Mouse (Mus musculus) frontal cortex, postnatal 14 days (tissue): ENCODE results near the gene Ctr9.
A peak's percentile ranks its signal among the peaks of the same experiment; 100 is the strongest.

Source experiments
- DNase-seq, 2 experiments: peaks; one replicate each; pipeline ENCODE4 v3.0.0; 2022; ENCODE audit warnings: low spot score in 2 of 2

Gene Ctr9

DNA sequence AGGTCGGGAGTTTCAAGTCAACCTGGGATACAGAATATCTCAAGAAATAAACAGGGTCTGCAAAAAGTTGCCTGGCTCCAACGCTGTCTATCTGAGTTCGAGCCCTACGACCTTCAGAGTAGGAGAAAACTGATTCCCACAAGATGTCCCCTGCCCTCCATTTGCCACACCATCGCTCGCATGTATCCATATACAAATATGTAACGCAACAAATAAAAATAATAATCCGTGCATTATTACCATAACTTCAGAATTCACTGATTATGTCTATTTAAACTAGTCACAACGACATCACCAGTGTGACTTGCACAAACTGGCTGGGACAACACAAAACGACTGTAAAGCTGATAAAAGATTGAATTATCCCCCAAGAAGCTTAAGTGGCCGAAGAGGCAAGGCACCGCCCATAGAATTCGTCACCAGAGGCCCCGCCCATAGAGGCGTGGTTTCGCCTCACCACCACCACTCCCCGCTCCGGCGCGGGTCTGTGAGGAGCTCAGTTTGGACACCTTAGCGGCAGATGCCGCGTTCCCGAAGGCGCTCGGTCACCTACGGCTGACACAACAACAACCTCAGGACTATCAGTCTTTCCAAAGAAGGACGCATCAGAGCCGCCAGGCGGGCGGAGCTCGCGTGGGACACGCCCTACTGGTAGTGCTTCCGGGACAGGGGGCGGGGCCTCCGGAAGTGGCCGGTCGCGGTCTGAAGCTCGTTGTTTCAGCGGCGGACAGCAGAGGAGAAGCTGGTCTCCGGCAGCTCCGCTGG, at the start of gene Ctr9:
Ctr9 (plus strand) TSS at position 671 of the 765 bp plus-strand sequence.
- DNase-seq, result peak; percentile 91 to 94

DNA sequence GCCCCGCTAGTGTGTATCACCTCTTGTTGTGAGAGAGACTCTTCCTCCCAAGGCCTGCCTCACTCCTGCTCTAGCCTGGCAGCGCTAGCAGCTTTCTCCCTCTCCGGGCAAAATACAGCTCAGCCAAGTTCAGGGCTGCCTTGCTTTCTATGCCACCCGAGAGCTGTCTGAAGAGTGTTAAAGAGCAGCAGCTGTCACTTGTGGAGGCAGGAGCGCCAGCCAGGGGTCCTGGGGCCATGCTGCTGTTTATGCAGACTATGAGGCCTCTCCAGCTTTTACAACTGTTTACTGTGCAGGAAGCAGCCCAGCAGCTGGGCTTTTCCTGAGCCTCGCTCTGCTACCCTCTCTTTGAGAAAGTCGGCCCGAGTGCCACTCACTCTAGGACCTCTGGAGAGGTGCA, 47.7 kb upstream of the Ctr9 start:
- no peak for DNase-seq

DNA sequence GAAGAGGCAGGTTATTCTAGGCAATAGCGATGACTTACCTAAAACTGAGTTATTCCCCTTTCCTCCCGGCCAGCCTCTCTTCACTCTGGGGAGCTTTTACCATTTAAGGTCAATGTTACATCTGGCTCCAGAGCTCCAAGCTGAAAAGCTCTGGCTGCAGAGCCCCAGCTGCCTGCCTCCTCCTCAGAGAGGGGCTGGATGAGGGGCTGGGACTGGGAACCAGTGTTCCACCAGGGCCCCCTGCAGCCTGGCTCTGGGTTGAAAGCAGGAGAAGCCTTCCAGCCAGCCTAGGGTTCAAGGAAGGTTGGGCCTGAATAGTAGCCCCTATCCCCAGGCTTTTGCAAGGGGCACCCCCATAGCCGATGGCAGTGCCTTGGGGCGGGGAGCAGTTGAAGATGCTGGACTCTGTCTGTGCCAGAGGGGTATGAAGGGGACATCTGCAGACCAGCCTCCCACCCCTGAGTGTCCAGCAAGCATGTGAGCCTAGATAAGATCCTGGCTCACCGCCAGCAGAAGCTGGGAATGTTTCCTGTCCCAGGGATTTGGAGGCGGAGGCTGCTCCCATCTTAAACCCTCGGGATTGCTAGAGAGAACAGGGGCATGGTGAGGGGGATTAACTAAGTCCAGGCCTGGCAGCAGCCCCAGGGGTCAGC, 46.6 kb upstream of the Ctr9 start, which contains the start of gene Mrvi1:
Mrvi1 (minus strand) TSS at position 409 of the 653 bp plus-strand sequence.
- DNase-seq, result no peak

DNA sequence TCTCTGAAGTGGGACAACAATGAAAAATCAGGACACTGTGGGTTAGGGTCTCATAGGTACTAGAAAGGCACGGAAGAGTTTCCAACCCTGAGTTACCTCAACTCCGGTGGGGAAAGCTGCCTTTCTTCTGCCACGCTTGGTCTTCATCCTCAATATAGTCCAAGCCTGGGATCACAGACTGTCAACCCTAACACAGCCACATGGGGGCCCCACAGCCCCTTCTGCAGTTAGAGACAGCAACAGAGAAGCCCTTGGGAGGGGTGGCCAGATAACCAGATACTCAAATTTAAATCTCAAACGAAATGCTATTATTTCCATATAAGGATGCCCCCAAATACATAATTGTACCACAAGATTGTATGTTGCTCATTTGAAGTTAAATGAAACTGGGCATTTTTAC, 46.0 kb upstream of the Ctr9 start:
- DNase-seq, result peak in 1 of 2 experiments; percentile 31

DNA sequence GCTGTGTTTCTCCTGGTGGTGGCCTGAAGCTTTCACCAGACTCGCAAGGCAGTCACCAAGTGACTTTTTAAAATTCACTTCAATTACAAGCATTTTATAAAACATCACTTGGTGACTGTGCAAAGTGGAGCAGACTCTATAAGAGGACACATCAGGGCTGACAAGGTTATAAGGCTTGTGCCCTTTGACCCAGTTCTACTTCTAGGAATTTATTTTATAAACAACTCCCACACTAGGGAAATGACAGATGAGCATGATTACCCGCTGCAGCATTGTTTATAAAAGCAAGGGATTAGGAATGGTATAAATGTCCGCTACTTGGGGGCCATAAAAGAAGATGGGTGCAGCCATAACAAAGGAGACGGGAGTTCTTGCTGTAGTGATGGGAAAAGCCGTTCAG, 45.1 kb upstream of the Ctr9 start:
- no peak for DNase-seq

DNA sequence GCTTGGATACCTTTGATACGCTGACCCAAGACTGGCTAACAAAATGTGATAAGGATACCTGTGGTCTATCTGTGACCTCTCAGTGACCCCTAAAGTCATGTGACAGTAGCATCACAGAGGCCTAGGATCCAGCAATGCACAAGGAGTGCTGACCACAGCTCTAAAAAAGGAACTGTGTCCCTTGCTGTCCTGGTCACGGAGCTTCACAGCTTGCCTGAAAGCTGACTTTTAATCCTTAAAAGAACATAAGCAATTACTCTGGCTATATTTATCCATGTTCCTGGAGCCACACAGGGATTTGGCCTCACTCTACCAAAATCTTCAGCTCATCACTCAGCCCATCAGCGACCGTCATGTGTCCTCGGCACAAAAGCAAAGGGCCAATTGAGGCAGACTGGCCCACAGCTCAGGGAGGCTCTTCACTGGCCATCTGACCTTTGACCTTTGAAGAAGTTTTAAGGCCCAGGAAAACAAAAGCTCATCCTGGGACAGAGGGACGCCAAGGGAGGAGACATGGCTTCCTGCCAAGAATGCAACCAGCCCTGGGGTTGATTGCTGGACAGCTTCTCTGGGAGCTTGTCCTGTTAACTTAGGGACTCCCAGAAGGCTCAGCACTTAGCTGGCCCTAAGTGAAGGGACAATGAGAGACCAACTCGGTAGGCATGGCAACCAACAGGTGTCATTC, 43.0 kb upstream of the Ctr9 start:
- no peak for DNase-seq

DNA sequence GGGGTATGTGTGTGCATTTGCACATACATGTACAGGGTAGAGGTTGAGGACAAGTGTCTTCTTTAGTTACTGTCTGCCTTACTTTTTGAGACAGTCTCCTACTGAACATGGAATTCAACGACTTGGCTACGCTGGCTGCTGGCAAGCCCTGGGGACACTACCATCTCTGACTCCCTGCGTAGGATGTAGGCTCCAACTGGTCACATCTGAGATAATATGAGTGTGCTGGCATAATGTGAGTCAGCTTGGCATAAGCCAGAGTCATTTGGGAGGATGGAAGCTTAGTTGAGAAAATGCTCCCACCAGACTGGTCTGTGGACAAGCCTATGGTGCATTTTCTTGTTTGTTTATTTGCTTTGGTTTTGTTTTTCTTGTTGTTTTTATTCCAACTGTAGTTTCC, 40.7 kb upstream of the Ctr9 start:
- DNase-seq, result no peak

DNA sequence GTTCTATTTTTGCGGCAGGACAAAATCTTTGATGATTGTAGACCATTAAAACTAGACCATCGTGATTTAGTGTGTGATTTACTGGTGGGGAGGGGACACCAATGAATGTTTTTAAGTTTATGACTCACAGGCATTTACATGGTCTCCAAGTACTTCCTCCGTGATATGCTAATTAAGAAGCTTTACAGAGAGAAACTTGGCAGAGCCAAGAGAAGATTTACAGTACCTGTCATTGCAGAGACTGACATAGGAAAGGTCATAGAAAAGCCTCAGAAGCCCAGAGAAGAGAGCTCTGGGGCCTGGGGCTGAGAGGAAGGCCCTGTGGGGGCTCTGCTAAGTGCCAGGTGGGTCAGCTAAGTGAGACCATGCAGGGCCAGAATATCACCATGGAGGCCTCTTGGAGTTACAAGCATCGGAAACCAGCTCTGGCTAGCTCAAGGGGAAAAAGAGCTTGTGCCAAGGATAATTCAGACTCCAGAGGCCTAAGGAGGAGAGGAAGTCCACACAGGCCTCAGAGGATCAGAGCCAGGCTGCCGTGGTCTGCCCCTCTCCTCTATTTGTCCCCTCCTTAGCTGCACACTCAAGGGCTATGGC, 39.4 kb upstream of the Ctr9 start:
- DNase-seq, result no peak

DNA sequence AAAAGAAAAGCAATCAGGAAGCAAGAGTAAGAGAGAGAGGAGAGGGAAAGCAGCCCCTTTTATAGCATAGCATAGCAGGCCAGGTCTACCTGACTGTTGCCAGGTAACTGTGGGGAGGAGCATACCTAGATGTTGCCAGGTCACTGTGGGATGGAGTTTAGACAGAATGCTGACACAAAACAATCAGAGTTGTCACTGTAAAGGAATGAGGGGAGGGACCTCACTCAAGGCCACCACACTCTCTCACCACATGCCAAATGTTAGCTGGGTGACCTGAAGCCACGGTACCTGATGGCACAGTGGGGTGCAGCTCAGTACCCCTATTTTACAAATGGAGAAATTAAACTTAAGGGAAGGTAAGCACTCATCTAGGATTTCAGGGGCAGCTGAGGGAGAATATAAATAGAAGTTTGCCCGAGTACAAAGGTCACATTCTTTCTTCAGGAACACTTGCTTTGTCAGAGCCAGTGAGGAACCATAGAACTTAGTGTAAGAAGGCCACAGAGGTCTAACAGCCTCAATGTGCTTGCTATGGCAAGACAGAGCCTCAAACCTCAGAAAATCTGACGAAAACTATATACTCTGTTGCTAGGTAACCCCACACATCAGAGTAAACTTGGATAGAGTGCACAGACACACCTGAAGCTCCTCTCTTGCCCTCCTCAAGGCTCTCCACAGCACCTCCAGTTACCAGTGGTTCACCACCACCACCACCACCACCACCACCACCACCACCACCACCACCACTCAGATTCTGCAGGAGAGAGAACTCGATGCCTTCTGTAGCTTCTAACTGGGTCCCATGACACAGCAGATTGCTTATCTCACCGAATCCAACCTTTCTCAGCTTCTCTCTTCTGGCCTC, 38.2 kb upstream of the Ctr9 start:
- no peak for DNase-seq

DNA sequence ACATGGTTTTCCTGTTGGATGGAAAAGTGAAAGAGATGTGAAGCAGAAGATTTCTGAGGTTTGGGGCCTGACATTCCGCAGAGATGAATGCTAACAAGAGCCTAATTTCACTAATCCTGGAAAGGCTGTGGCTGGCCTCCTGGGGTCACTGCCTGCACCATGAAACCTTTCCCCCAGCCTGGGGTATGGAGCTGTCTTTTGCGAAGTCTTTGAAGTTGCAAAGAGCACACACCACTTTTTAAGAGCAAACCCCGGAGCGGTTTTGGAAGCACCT, 37.6 kb upstream of the Ctr9 start:
- DNase-seq, result no peak

DNA sequence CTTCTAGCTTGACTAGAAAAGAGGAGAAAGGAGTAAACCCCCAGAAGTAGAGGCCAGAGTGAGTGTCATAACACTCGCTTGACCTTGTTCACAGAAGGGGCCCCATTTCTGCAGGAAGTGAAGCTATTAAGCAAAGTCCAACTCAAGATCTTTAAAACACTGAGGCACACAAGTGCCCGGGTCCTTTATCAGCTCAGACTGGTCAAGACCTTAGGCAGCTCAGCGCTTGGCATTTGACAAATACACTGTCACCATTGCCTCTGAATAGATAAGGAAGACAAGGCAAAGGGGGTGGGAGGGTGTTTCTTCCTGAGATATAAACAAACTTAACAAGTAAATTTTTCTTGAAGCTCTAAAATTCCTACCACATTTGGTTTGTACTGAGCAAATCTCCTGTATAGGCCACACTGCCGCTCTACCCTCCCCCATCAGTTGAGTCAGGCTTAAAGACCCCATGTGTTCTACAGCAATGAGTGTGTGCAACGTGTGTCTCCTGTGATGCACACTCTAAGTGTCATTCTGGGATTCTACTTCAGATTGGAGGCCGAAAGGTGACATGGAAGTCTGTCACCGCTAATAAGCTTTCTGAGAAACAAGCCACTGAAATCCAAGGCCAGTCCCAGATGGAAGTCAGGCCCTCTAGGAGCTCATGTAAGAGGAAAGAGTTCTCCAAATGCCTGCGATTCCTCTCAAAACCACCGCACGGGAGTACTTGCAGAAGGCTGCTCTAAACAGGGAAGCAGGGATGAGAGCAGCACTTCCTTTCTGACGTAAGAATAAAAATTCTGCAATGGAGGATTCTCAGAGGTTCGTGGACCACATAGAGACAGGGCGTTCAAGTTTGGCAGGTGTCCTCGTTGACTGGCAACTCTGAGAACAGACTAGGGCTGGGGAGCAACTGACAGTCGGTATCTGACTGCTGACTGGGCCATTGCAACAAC, 29.6 kb upstream of the Ctr9 start:
- no peak for DNase-seq

DNA sequence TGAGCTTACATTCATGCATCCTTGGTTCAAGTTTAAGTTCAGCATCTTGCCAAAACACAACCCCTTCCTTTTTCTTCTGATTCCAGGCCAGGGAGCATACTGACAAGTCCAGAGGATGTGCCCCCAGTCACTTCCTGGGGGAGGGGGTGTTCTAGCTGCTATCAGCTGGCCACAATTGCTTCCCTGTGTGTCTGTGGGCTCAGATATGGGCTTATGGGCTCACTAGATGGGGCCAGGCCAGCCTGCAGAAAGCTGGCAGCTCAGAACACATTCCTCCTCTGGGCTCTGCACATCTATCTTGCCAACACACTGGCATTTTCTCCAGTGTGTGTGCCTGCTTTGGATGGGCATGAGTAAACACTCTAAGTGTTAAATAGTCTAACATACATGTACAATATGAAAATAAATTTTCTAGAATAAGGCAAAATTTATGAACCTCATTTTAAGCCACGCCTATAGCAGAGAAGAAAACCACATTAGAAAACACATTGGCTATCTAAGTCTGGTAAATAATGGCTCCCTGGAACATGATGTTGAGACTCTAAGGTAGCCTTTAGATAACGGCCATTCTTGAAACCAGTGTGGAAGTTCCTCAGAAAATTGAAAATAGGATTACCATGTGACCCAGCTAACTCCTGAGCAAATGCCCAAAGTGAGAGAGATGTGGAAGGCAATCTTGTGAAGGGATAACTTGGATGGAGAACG, 24.5 kb upstream of the Ctr9 start:
- DNase-seq, result no peak

DNA sequence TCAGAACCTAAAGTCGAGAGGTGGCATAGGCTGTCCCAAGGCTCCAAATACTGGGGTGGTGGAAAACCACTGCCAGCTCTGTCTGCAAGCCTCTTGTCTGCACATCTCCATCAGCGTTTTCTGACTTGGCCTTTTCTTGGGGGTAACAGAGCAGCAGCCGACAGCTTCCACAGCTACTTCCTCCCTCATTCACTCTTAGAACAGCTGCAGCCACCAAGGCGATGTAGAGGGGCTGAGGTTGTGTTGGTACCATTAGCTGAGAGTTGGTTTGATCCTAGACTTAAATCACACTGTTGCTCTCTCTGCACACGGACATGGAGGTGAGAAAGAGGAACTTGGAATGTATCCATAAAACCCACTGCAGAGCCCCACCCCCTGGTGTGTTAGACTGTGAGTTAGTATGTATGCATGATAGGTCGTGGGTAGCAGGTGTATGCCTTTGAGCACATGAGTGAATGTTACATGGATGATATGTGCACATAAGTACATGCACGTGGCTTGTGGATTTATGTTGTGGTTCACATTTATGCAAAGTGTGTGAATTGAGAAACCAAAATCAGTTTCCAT, 14.6 kb upstream of the Ctr9 start:
- DNase-seq, result no peak

DNA sequence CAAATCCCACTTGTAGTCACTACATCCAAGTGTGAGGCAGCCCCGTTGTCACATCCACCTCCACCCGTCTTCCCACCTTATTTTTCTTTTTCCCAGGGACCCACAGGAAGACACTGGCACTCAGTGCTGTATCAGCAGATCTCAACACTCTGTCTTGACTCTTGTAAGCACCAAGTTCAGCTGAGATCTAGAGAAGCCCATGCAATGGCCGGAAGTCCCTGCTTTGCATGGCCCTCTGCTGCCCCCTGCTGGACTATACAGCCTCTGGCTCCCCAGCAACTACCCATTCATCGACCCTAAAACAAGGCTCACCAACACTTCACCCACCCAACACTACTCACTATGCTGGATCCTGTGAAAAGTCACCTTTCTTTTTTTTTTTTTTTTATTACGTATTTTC, 13.9 kb upstream of the Ctr9 start:
- DNase-seq, result peak; percentile 68 to 83

DNA sequence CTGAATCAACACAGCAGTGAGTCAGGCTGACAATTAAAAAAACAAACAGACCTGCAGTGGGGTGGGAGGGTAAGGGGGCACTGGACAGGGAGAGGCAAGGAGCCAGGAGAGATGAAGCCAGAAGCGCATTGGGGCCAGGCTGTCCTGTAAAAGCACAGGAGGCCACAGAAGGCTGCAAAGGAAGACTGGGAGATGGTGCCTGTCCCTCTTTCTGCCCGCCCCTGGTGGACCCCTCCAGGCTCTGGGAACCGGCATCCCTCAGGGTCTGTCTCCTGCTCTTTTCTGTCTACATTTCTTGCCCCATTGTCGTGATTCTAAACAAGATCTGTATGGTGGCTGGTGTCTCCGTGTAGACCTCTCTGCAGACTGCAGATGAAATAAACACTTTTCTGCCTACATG, 13.0 kb upstream of the Ctr9 start:
- DNase-seq, result no peak

DNA sequence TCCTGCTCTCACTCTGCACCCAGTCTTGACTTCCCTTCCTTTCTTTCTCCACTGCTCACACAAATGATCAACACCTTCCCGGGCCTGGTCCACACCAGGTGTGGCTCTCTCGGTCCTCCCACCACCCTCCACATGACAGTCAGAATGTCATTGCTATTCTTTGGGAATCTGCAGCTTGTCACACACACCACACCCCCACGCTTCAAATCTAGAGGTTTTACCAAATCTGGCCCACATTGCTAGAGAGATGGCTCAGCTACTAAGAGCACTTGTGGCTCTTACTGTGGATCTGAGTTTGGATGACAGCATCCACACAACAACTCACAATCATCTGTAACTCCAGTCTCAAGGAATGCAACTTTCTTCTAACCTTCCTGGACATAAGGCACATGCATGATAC, 11.8 kb upstream of the Ctr9 start:
- no peak for DNase-seq

DNA sequence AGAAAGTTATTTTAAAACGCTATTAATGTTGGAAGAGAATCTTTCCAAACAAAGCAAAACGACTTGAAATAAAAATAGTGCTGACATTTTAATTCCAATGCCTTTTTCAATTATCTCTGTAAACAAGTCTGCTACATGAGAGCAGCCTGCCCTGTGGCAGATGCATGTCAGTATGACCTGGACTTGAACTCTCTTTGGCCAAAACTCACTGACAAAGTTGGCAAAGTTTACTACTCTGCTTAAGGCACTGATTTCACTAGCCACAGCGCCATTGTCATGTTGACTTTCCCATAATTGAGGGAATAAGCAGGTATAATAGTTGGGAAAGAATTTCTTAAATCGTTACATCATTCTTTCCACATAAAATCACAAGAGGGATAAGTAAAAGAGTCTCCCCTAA, 7.9 kb upstream of the Ctr9 start:
- DNase-seq, result no peak

DNA sequence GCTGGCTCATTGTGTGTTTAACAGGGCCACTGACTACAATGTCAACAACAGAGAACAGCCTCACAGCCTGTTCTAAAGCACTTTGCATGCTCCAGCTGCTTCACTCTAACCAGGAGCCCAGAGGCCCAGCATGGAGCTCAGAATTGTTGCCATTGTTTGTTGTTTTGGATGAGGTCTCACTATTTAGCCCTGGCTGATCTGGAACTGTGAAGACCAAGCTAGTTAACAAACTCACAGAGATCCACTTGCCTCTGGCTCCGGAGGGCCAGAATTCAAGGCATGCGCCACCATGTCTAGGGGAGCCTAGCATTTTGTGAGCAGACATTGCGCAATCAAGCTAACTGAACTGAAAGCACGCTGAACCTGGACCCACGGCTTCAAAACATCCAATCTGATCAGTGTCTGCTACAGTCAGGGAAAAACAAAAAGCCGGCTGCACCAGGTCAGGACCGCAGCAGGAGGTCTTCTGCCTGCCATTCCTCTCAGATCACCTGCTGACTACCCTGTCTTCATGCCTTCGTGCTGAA, 4.6 kb upstream of the Ctr9 start:
- DNase-seq, result no peak

DNA sequence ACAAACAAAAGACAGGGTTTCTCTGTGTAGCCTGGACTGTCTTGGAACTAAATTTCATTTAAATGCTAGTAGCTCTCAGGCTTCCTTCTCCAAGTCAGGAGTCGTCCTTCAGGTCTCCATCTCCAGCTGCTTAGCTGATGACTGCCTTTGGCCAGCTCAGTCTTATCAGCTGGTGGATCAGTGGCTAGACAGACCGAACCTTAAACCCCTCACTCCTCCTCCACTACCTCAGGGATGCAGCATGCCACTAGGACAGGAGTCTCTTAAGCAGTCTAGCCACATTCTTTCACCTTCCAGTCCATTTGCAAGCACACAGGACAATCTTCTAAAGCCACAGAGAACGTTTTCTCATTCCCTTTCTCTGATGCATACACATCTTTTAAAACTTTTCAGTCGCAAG, 3.8 kb upstream of the Ctr9 start:
- DNase-seq, result no peak
